Mouse (Mus musculus): Measurements from ENCODE around the gene Rfxank.

DNA sequence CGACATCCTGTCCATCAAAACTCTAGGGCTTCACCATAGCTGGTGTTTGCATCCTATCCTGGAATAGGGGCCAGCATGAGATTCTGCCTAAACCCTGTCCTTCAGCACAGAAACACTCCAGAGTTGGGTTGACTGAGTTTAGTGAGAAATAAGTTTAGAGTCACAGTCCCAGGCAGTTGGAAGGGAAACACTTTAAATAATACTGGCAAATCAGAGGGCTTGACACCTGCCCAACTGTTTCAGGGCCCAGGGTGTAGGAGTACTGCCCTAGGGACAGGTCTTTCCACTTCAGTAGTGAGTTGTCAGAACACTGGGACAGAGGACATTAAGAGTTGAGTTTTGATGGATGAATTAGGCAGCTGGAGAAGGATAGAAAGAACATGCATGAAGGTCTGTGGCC is 52.8 kb downstream of the Rfxank start:
- TF ChIP-seq POLR2A (IDR thresholded peaks at IDR 0.05; ENCODE audit: borderline replicate concordance, low read depth, low read length) (no peak), CTCF (IDR thresholded peaks at IDR 0.05; ENCODE audit: low read depth, low read length) (no peak)
